Mouse (Mus musculus): ENCODE measurements around the gene Phf20. TPM values are rescaled to one million over a fixed set of nuclear protein-coding genes. Genes with fewer than 3 reads are reported as not detected.

Phf20 gene
- polyA plus RNA-seq, 1 experiment from 2014 or later, result 16.5 TPM

- DNase-seq (peak; percentile 59), ATAC-seq (ENCODE audit: low read depth) (peak; percentile 63)
- H3K4me3 ChIP-seq (replicated peaks), result no peak overlapping the region
- no peak overlapping the region for H3K9ac ChIP-seq
- H3K27ac ChIP-seq, result no peak overlapping the region
- H3K4me1 ChIP-seq (replicated peaks), result peaks cover 12% of the 10 kb centered on the region
- H3K4me2 ChIP-seq, result no peak overlapping the region
- H3K27me3 ChIP-seq, result no peaks in the 10 kb centered on the region
- H3K9me3 ChIP-seq (replicated peaks), result no peaks in the 10 kb centered on the region
- 20% methylated on average over 4 of the region's 4 CpGs for WGBS (ENCODE audit: insufficient replicate concordance)
- peaks cover 18% of the 10 kb centered on the region for H3K36me3 ChIP-seq
These were observed 82.2 kb downstream of the Phf20 start for GRCm38 (mm10) chr2:156278226-156279017.

- Histone ChIP-seq H3K9me3 (replicated peaks) (no peaks in the 10 kb centered on the region), H3K36me3 (peaks cover 12% of the 10 kb centered on the region; the same call in 1 of the 2 replicates), H3K4me3 (replicated peaks) (no peak overlapping the region), H3K9ac (no peak overlapping the region), H3K4me2 (no peak overlapping the region), H3K27ac (no peak overlapping the region), H3K27me3 (no peaks in the 10 kb centered on the region), H3K4me1 (replicated peaks) (peaks cover 12% of the 10 kb centered on the region)
- DNase-seq, result no peak
- no peak for ATAC-seq (ENCODE audit: low read depth)
- WGBS (ENCODE audit: insufficient replicate concordance), result 79% methylated on average over 4 of the region's 4 CpGs
These were observed 85.0 kb downstream of the Phf20 start for GRCm38 (mm10) chr2:156281227-156281626.

DNA sequence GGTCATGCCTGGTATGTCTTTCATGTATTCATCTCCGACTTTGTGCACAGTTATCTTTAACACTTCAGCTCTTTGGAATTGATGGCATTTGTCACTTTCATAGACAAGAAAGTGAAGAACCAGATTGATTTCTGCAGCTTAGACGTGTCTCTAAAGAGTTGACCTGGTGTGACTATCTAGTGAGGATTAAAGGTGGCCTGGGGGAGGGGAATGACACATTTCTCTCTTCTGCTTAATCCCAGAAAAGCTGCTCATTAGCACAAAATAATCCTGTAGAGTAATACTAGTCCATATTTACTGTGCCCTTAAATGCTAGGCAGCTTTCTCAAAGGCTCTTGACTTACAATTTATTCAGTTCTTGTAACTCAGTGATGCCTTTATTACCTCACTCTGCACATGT lies 88.9 kb downstream of the Phf20 start:
- Histone ChIP-seq H3K36me3 (peaks cover 28% of the 10 kb centered on the region), H3K4me1 (replicated peaks) (no peaks in the 10 kb centered on the region), H3K4me3 (replicated peaks) (no peak overlapping the region), H3K9me3 (replicated peaks) (no peaks in the 10 kb centered on the region), H3K27me3 (no peaks in the 10 kb centered on the region), H3K9ac (no peak overlapping the region), H3K27ac (no peak overlapping the region), H3K4me2 (no peak overlapping the region)
- no peak for DNase-seq
- ATAC-seq (ENCODE audit: low read depth), result no peak
- WGBS (ENCODE audit: insufficient replicate concordance), result 59% methylated on average over 2 of the region's 2 CpGs

DNA sequence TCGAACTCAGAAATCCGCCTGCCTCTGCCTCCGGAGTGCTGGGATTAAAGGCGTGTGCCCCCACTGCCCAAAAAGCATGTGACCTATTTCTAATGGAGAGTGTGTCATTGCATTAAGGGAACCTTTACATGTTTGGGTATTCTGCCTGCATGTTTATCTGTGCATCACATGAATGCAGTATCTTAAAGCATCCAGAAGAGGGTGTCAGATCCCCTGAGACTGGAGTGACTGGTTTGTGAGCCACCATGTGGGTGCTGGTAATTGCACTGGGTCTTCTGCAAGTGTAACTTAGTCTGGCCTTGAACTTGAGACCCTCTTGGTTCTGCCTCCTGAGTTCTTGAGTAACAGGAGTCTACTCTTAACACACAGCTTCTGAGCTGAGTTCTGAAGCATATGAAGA lies 90.5 kb downstream of the Phf20 start:
- no peak for ATAC-seq (ENCODE audit: low read depth)
- no peak overlapping the region for H3K27ac ChIP-seq
- 82% methylated on average over 4 of the region's 4 CpGs for WGBS (ENCODE audit: insufficient replicate concordance)
- no peak overlapping the region for H3K9ac ChIP-seq
- no peaks in the 10 kb centered on the region for H3K4me1 ChIP-seq (replicated peaks)
- H3K27me3 ChIP-seq, result no peaks in the 10 kb centered on the region
- no peaks in the 10 kb centered on the region for H3K9me3 ChIP-seq (replicated peaks)
- H3K36me3 ChIP-seq, result peaks cover 29% of the 10 kb centered on the region
- H3K4me2 ChIP-seq, result no peak overlapping the region
- no peak for DNase-seq
- H3K4me3 ChIP-seq (replicated peaks), result no peak overlapping the region

GRCm38 (mm10) chr2:156288222-156288621 lies 92.0 kb downstream of the Phf20 start:
- Histone ChIP-seq H3K4me3 (replicated peaks) (no peak overlapping the region), H3K27me3 (no peaks in the 10 kb centered on the region), H3K4me2 (no peak overlapping the region), H3K4me1 (replicated peaks) (no peaks in the 10 kb centered on the region), H3K27ac (no peak overlapping the region), H3K36me3 (peaks cover 33% of the 10 kb centered on the region), H3K9me3 (replicated peaks) (no peaks in the 10 kb centered on the region), H3K9ac (no peak overlapping the region)
- ATAC-seq (ENCODE audit: low read depth), result no peak
- WGBS (ENCODE audit: insufficient replicate concordance), result 79% methylated on average over 2 of the region's 2 CpGs
- no peak for DNase-seq

DNA sequence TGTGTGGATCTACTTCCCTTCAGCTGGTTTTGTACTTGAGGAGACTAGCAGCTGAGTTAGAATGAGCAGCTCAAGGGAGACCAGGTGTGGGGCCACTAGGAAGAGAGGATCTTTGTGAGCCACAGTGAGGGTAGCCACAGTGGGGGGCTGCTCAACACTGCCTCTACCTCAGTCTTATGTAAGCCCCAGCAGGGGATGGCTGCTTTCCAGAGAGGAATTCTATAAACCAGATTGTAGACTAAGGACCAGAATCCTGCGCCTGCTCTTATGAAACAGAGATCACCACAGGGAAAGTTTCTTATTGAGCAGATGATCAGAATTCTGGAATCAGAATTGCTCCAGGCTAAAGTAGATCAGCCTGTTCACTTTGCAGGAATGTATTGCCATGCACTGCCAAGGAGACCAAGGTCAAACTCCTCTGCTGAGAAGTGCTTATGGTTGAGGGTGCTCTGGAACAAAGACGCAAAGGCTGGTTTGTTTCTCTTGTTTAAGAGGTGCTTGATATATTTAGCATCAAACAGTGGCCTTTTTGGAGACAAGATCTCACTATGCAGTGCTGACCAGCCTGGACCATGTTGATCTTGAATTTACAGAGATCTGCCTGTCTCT lies 93.4 kb downstream of the Phf20 start:
- H3K27me3 ChIP-seq, result no peaks in the 10 kb centered on the region
- WGBS (ENCODE audit: insufficient replicate concordance), result 78% methylated on average over 2 of the region's 2 CpGs
- H3K4me3 ChIP-seq (replicated peaks), result no peak overlapping the region
- no peak overlapping the region for H3K27ac ChIP-seq
- H3K9me3 ChIP-seq (replicated peaks), result no peaks in the 10 kb centered on the region
- no peak overlapping the region for H3K9ac ChIP-seq
- no peak for DNase-seq
- H3K36me3 ChIP-seq, result peaks cover 45% of the 10 kb centered on the region
- no peaks in the 10 kb centered on the region for H3K4me1 ChIP-seq (replicated peaks)
- no peak overlapping the region for H3K4me2 ChIP-seq
- ATAC-seq (ENCODE audit: low read depth), result no peak

- H3K9me3 ChIP-seq (replicated peaks), result no peaks in the 10 kb centered on the region
- H3K4me3 ChIP-seq (replicated peaks), result no peak overlapping the region
- no peak overlapping the region for H3K9ac ChIP-seq
- ATAC-seq (ENCODE audit: low read depth), result no peak
- H3K27me3 ChIP-seq, result no peaks in the 10 kb centered on the region
- H3K27ac ChIP-seq, result no peak overlapping the region
- no peak for DNase-seq
- peaks cover 4% of the 10 kb centered on the region for H3K4me1 ChIP-seq (replicated peaks)
- no peak overlapping the region for H3K4me2 ChIP-seq
- peaks cover 47% of the 10 kb centered on the region for H3K36me3 ChIP-seq
- WGBS (ENCODE audit: insufficient replicate concordance), result 52% methylated on average over 1 of the region's 1 CpGs
These were observed 95.7 kb downstream of the Phf20 start for GRCm38 (mm10) chr2:156291998-156292397.

- no peak overlapping the region for H3K4me2 ChIP-seq
- no peak overlapping the region for H3K27ac ChIP-seq
- no peak overlapping the region for H3K9ac ChIP-seq
- no peaks in the 10 kb centered on the region for H3K9me3 ChIP-seq (replicated peaks)
- H3K36me3 ChIP-seq, result peaks cover 53% of the 10 kb centered on the region
- H3K4me1 ChIP-seq (replicated peaks), result peaks cover 4% of the 10 kb centered on the region
- 77% methylated on average over 2 of the region's 2 CpGs for WGBS (ENCODE audit: insufficient replicate concordance)
- DNase-seq, result no peak
- H3K27me3 ChIP-seq, result no peaks in the 10 kb centered on the region
- no peak for ATAC-seq (ENCODE audit: low read depth)
- no peak overlapping the region for H3K4me3 ChIP-seq (replicated peaks)
These were observed 99.4 kb downstream of the Phf20 start for GRCm38 (mm10) chr2:156295601-156296063.

DNA sequence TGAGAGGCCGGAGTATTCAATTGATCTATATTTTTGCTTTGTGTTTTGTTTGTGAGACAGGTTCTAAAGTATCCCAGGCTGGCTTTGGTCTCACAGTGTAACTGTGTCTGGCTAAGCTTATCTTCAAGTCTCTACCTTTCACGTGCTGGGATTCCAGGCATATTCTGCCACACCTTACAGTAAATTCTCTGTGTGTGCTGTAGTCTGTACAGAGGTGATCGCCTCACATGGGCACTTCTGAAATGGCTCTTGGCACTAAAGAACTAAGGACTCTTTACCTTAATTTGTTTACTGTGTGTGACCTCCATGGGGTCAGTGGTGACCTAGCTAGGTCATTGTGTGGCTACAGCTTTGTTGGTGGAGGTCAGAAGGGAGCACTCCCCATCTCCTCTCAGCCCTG lies 99.9 kb downstream of the Phf20 start:
- DNase-seq, result no peak
- Histone ChIP-seq H3K9me3 (replicated peaks) (no peaks in the 10 kb centered on the region), H3K4me2 (no peak overlapping the region), H3K4me1 (replicated peaks) (peaks cover 4% of the 10 kb centered on the region), H3K27ac (no peak overlapping the region), H3K9ac (no peak overlapping the region), H3K36me3 (peaks cover 58% of the 10 kb centered on the region), H3K4me3 (replicated peaks) (no peak overlapping the region), H3K27me3 (no peaks in the 10 kb centered on the region)
- WGBS (ENCODE audit: insufficient replicate concordance), result 76% methylated on average over 3 of the region's 3 CpGs
- ATAC-seq (ENCODE audit: low read depth), result no peak

GRCm38 (mm10) chr2:156297653-156298052 lies 101.4 kb downstream of the Phf20 start:
- DNase-seq, result no peak
- peaks cover 14% of the 10 kb centered on the region for H3K4me1 ChIP-seq (replicated peaks)

DNA sequence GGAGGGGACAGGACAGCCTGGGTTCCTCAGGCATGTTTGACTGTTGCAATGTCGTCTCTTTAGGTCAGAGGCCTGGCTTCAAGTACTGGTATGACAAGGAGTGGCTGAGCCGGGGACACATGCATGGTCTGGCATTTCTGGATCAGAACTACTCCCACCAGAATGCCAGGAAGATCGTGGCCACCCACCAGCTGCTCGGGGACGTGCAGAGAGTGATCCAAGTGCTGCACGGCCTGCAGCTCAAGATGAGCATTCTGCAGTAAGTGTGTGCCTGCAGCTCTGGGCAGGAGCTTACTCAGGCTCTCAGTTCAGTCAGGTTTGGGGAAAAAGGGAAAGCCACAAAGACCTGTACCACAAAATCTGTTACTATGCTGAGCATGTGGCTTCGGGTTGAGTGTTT lies 102.2 kb downstream of the Phf20 start:
- no peaks in the 10 kb centered on the region for H3K9me3 ChIP-seq (replicated peaks)
- H3K36me3 ChIP-seq, result peaks cover 58% of the 10 kb centered on the region
- H3K4me1 ChIP-seq (replicated peaks), result peaks cover 14% of the 10 kb centered on the region
- no peak overlapping the region for H3K27ac ChIP-seq
- no peak overlapping the region for H3K9ac ChIP-seq
- WGBS (ENCODE audit: insufficient replicate concordance), result 73% methylated on average over 7 of the region's 7 CpGs
- H3K27me3 ChIP-seq, result no peaks in the 10 kb centered on the region
- H3K4me3 ChIP-seq (replicated peaks), result no peak overlapping the region
- ATAC-seq (ENCODE audit: low read depth) (no peak), DNase-seq (no peak)
- no peak overlapping the region for H3K4me2 ChIP-seq

More at GRCm38 (mm10) chr2:156297653-156298052, 101.4 kb downstream of the Phf20 start:
- H3K9ac ChIP-seq, result no peak overlapping the region
- H3K4me2 ChIP-seq, result no peak overlapping the region
- H3K27ac ChIP-seq, result no peak overlapping the region
- H3K36me3 ChIP-seq, result peaks cover 59% of the 10 kb centered on the region
- H3K9me3 ChIP-seq (replicated peaks), result no peaks in the 10 kb centered on the region
- no peaks in the 10 kb centered on the region for H3K27me3 ChIP-seq
- no peak for ATAC-seq (ENCODE audit: low read depth)
- 73% methylated on average over 3 of the region's 3 CpGs for WGBS (ENCODE audit: insufficient replicate concordance)
- H3K4me3 ChIP-seq (replicated peaks), result no peak overlapping the region

GRCm38 (mm10) chr2:156302063-156302462 lies 105.8 kb downstream of the Phf20 start:
- Histone ChIP-seq H3K27me3 (no peaks in the 10 kb centered on the region), H3K4me1 (replicated peaks) (peaks cover 10% of the 10 kb centered on the region), H3K9ac (no peak overlapping the region), H3K9me3 (replicated peaks) (no peaks in the 10 kb centered on the region), H3K4me2 (no peak overlapping the region), H3K36me3 (peaks cover 60% of the 10 kb centered on the region), H3K4me3 (replicated peaks) (no peak overlapping the region), H3K27ac (no peak overlapping the region)
- WGBS (ENCODE audit: insufficient replicate concordance), result 61% methylated on average over 4 of the region's 4 CpGs
- DNase-seq (no peak), ATAC-seq (ENCODE audit: low read depth) (no peak)

Data from liver, embryonic 13.5 days (tissue).